Mouse (Mus musculus): ENCODE measurements around the gene Rgs14. TPM values are rescaled to one million over a fixed set of nuclear protein-coding genes. Genes with fewer than 3 reads are reported as not detected.

The Rgs14 gene
- not detected for polyA plus RNA-seq (2014; fragmentation: Illumina TruSeq; extraction: RNeasy Lipid Tissue Mini Kit (QIAGEN cat#74804); ENCODE audit: low read depth, low replicate concordance)

DNA sequence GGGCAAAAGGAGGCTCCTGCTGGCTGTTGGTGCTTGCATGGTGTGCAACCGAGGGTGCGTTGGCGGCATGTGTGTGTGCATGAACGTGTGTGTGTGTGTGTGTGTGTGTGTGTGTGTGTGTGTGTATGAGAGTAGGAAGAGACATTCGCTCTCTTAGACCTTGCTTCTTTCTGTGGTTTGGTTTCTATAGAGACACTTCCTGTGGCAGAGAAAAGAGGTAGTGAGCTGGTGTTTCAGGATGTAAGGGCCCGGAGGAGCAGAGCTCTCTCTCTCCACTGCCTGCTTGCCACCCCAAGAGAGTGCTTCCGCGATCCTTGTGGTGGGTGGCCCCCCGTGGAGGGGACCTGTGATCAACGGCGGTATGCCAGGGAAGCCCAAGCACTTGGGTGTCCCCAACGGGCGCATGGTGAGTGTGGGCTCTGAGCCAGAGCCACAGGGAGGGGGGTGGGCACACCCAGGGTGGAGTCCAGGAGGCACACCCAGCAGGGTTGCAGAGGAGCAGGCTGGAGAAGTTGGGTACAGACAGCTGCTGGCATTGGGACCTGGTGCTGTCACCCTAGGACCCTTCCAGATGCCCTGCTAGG lies at the start of gene Rgs14:
Gene Rgs14, plus strand, starts transcription at position 202 of the 584 bp plus-strand sequence.

DNA sequence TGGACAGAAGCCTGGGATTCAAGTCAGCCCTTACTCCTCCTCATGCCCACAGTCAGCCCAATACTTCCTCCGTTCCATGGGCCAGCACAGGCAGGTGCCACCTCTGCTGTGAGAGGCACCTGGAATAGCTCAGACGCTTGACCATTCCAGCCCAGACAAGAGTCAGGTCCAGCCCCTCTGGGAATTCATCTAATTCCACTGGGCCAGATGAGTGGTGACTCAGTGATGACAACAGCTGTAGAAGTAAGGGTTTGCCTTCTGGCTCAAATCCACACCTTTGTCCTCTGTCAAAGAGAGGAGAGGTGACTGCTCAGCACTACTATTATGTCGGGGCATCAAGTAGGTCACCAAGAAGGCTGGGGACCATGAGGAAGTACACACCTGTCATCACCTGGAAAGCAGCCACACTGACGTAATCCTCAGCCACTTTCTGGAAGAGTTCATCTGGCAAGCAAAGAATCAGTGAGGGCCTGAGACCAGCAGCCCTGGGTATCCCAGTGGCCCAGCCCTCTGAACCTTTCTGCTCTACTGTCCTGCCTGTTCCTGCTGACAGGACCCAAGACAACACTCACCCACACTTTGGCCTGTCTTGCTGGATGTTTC lies 49.5 kb upstream of the Rgs14 start, which contains the start of gene Prelid1:
Gene Prelid1, plus strand, starts transcription at position 570 of the 603 bp plus-strand sequence.

DNA sequence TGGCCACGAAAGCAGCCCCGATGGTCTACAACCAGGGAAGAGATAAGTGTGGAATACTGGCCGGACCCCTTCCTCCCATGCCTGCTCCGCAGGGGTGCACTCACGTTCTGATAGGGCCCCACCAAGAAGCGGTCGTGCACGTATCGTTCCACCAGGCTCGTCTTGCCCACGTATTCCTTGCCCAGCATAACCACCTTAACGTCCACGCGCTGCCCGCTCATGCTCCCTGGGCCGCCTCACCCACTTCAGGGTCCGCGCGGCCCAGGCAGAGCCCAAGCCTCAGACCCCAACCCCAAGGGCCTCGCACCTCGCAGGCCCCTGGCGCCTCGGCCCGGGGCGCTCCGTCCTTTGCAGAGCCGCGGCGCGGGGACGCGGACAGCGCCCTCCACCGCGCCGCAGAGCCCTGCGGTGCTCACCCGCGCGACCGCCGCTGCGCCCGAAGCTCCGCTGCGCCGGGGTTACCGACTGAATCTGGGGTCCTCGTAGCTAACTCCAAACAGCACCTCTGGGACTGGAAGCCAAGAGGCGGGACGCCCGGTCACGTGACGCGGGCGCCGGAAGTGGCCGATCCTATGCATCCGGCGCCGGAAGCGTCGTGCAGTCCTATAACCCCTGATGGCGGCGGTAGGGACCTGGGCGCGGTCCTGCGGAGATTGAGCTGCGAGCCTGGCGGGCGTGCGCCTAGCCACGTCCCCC lies 48.0 kb upstream of the Rgs14 start, which contains the start of gene Rab24:
Gene Rab24, minus strand, starts transcription at position 513 of the 696 bp plus-strand sequence.

DNA sequence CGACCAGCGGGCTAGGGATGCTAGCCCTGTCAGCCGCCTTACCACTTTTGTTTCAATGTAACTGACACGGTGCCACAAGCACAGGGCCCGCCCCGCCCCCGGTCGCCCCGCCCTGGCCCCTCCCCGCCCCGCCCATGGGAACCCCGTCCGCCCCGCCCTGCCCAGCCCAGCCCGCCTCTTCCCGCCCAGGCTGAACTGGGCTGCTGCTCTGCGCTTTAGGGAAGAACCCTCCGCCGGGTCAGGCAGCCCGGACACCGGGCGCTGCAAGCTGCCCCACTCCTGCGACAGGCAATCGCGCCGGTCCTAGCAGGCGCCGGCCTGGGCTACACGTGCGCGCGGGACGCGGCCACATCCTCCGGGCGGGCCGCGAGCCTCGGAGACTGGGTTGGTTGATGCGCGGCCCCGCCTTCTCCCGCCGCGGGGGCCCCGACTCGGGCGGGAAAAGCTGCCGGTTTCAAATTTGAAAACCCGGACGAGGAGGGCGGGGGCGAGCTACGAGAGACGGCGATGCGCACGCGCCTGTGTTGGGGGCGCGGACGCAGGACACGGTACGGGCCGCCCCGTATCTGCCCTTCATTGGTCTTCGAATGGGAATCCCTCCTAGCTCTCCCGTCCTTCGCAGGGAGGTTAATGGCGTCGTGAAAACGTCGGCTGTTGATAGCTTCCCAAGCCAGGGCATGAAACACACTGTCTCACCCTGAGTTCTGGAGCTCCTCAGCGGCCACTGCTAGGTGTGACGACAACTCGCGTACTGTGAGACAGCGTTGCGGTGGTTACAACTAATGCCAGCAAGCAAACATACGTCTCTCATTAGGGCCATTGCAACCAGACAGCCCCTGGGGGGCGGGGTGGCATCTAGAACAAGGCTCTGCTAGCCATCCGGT lies 39.6 kb upstream of the Rgs14 start, which contains the start of gene Mxd3:
Gene Mxd3, minus strand, starts transcription at position 141 of the 884 bp plus-strand sequence.

DNA sequence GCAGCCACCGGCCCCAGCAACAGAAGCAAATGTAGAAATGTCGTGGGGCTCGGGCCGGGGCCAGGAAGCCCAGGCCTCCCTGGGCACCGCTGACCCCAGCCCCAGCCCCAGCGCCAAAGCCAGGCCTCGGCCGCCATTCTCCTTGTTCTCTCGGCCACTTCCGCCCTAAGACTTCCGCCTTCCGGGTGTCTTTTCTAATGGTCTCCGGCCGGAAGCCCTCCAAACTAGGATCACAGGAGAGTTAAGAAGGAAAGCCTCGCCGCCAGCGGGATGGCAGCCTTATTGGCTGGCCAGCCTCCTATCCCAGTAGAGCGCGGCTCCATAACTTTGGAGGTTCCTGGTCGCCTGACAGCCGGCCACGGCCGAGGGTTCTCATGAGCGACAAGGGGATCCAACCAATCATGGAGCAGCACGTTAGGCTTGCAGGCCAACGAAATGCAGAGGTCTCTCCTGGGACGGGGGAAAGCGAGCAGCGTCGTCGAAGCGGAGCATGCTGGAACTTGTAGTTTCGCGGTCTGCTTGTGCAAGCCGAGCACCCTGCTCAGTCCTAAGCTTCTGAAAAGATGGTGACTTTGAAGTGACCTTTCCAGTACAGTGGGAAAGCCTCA lies 7.0 kb upstream of the Rgs14 start, which contains the start of gene Lman2:
Gene Lman2, minus strand, starts transcription at position 331 of the 608 bp plus-strand sequence.

DNA sequence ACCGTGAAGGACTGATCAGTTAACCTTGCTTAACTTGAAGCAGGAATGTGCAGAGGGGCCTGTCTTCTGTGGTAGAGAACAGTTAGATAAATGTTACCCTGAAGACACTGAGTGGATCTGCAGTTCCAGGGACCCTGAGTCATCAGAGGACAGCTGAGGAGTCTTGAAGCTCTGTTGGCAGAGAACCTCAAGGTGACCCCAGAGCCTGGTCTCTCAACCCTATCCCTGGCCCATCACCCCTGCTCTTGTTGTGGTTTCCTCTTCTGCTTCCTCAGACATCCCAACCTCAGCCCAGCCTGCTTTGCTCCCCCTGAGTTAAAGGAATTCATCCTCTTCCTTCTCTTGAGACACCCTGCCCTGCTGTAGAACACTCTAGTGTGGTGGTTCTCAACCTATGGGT lies 28.6 kb downstream of the Rgs14 start, which contains the start of gene Slc34a1:
Gene Slc34a1, plus strand, starts transcription at position 100 of the 400 bp plus-strand sequence.

DNA sequence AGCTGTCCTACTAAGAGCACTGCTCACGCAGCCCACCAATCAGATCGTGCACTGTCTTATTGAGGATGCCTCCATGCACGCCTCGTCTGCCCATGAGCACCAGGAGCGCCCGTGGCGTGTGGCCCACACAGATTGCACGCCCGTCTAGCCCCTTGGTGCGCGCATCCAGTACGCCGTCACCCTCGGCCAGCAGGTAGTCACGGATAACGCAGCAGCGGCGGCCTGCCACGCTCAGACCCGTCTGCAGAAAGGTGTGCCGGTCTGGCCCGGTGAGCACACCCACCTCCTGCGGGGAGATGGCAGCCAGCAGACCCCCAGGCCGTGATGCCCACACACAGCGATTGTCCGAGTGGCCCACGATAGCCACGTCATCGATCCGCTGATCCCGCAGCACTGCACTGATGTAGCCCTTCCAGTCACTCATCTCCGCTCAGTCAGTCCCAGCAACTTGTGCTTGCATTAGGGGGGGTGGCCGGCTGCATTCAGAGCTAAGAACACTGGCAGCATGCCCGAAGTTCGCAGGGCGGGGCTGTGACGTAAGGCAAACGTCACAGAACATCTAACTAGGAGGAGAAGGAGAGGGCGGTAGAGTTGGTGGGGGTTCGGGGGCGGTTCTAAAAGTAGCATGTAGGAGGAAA lies 45.3 kb downstream of the Rgs14 start, which contains the start of gene Pfn3:
Gene Pfn3, minus strand, starts transcription at position 490 of the 638 bp plus-strand sequence.

DNA sequence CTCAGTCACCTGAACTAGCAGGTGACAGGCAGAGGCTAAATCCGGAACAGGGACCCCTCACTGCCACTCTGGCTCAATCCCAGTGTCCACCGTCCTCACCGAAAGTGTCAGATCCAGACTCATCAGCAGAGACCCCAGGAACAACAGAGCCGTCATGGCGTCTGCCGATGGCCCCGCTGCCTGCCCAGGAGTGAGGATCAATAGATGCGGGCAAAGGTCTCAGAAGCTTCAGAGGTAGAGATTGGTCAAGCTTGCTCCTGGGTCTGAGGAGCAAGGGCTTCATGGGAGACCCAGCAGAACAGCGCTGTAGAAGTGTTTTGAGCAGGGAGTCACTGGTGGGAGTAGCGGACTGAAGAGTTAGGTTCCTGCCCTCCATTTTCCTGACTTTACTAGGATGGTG lies 57.1 kb downstream of the Rgs14 start, which contains the start of gene F12:
Gene F12, minus strand, starts transcription at position 181 of the 400 bp plus-strand sequence.

Other genes starting within 250 kb of the Rgs14 start
- gene Gm17617, start 236.2 kb upstream of the Rgs14 start, polyA plus RNA-seq (2014; fragmentation: Illumina TruSeq; extraction: RNeasy Lipid Tissue Mini Kit (QIAGEN cat#74804); ENCODE audit: low read depth, low replicate concordance) = not detected
- gene Fgfr4, start 217.1 kb upstream of the Rgs14 start, polyA plus RNA-seq (2014; fragmentation: Illumina TruSeq; extraction: RNeasy Lipid Tissue Mini Kit (QIAGEN cat#74804); ENCODE audit: low read depth, low replicate concordance) = not detected
- 38.5 TPM for gene Nsd1, start 159.9 kb upstream of the Rgs14 start, polyA plus RNA-seq (2014; fragmentation: Illumina TruSeq; extraction: RNeasy Lipid Tissue Mini Kit (QIAGEN cat#74804); ENCODE audit: low read depth, low replicate concordance)
- 1.8 TPM for gene Prelid1, start 49.2 kb upstream of the Rgs14 start, polyA plus RNA-seq (2014; fragmentation: Illumina TruSeq; extraction: RNeasy Lipid Tissue Mini Kit (QIAGEN cat#74804); ENCODE audit: low read depth, low replicate concordance)
- gene Rab24, start 47.8 kb upstream of the Rgs14 start, polyA plus RNA-seq (2014; fragmentation: Illumina TruSeq; extraction: RNeasy Lipid Tissue Mini Kit (QIAGEN cat#74804); ENCODE audit: low read depth, low replicate concordance) = 5.3 TPM
- gene Mxd3, start 39.9 kb upstream of the Rgs14 start, polyA plus RNA-seq (2014; fragmentation: Illumina TruSeq; extraction: RNeasy Lipid Tissue Mini Kit (QIAGEN cat#74804); ENCODE audit: low read depth, low replicate concordance) = not detected
- 5.4 TPM for gene Lman2, start 6.9 kb upstream of the Rgs14 start, polyA plus RNA-seq (2014; fragmentation: Illumina TruSeq; extraction: RNeasy Lipid Tissue Mini Kit (QIAGEN cat#74804); ENCODE audit: low read depth, low replicate concordance)
- not detected for gene Slc34a1, start 28.5 kb downstream of the Rgs14 start, polyA plus RNA-seq (2014; fragmentation: Illumina TruSeq; extraction: RNeasy Lipid Tissue Mini Kit (QIAGEN cat#74804); ENCODE audit: low read depth, low replicate concordance)
- gene Pfn3, start 45.5 kb downstream of the Rgs14 start, polyA plus RNA-seq (2014; fragmentation: Illumina TruSeq; extraction: RNeasy Lipid Tissue Mini Kit (QIAGEN cat#74804); ENCODE audit: low read depth, low replicate concordance) = 0.50 TPM
- not detected for gene F12, start 57.1 kb downstream of the Rgs14 start, polyA plus RNA-seq (2014; fragmentation: Illumina TruSeq; extraction: RNeasy Lipid Tissue Mini Kit (QIAGEN cat#74804); ENCODE audit: low read depth, low replicate concordance)
- 1.5 TPM for gene Grk6, start 75.3 kb downstream of the Rgs14 start, polyA plus RNA-seq (2014; fragmentation: Illumina TruSeq; extraction: RNeasy Lipid Tissue Mini Kit (QIAGEN cat#74804); ENCODE audit: low read depth, low replicate concordance)
- not detected for gene Prr7, start 94.5 kb downstream of the Rgs14 start, polyA plus RNA-seq (2014; fragmentation: Illumina TruSeq; extraction: RNeasy Lipid Tissue Mini Kit (QIAGEN cat#74804); ENCODE audit: low read depth, low replicate concordance)
- gene Dbn1, start 118.4 kb downstream of the Rgs14 start, polyA plus RNA-seq (2014; fragmentation: Illumina TruSeq; extraction: RNeasy Lipid Tissue Mini Kit (QIAGEN cat#74804); ENCODE audit: low read depth, low replicate concordance) = 1.4 TPM
- gene Pdlim7, start 143.9 kb downstream of the Rgs14 start, polyA plus RNA-seq (2014; fragmentation: Illumina TruSeq; extraction: RNeasy Lipid Tissue Mini Kit (QIAGEN cat#74804); ENCODE audit: low read depth, low replicate concordance) = 0.13 TPM
- not detected for gene Dok3, start 159.6 kb downstream of the Rgs14 start, polyA plus RNA-seq (2014; fragmentation: Illumina TruSeq; extraction: RNeasy Lipid Tissue Mini Kit (QIAGEN cat#74804); ENCODE audit: low read depth, low replicate concordance)
- 3.1 TPM for gene Ddx41, start 166.9 kb downstream of the Rgs14 start, polyA plus RNA-seq (2014; fragmentation: Illumina TruSeq; extraction: RNeasy Lipid Tissue Mini Kit (QIAGEN cat#74804); ENCODE audit: low read depth, low replicate concordance)
- gene Fam193b, start 201.4 kb downstream of the Rgs14 start, polyA plus RNA-seq (2014; fragmentation: Illumina TruSeq; extraction: RNeasy Lipid Tissue Mini Kit (QIAGEN cat#74804); ENCODE audit: low read depth, low replicate concordance) = 2.9 TPM
- 17.2 TPM for gene Tmed9, start 204.0 kb downstream of the Rgs14 start, polyA plus RNA-seq (2014; fragmentation: Illumina TruSeq; extraction: RNeasy Lipid Tissue Mini Kit (QIAGEN cat#74804); ENCODE audit: low read depth, low replicate concordance)
- 2.7 TPM for gene B4galt7, start 230.2 kb downstream of the Rgs14 start, polyA plus RNA-seq (2014; fragmentation: Illumina TruSeq; extraction: RNeasy Lipid Tissue Mini Kit (QIAGEN cat#74804); ENCODE audit: low read depth, low replicate concordance)

All from testis, adult 10 weeks (tissue).